Mouse (Mus musculus): ENCODE results near the gene Mrpl54.

DNA sequence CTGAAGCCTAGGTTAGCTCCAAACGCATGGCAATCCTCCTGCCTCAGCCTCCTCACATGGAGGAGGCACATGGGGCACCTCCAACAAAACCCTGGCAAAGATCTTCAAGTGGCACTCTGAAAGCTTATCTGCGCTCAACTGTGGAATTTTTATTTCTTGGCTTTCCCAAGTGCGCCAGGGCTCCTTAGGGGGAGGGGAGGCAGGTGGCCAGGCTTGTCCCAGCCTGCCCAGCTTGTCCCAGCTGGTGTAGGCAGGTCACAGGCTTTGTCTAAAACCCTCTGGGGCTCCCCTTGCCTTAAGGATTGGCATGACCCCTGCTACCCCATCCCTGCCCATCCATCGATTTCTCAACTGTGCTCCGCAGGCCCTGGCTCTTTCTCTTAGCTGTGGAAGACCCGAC lies 17.5 kb upstream of the Mrpl54 start:
- no peak for TF ChIP-seq CTCF (IDR thresholded peaks at IDR 0.05; ENCODE audit: low read depth)
- no peak for TF ChIP-seq EP300 (IDR thresholded peaks at IDR 0.05; ENCODE audit: low read depth)
